Mouse (Mus musculus) retina, postnatal 1 day (tissue): ENCODE data around the gene Inhbc.

ENCODE experiments used
- DNase-seq: peaks from one replicate; pipeline ENCODE4 v3.0.0-alpha.2; 2012

Gene Inhbc

GRCm38 (mm10) chr10:127351285-127351595, 19.0 kb downstream of the Inhbc start:
- DNase-seq = no peak

- peak; percentile 78 for DNase-seq
Observed at GRCm38 (mm10) chr10:127350594-127351284, 19.5 kb downstream of the Inhbc start.

- DNase-seq = no peak
Observed at GRCm38 (mm10) chr10:127349810-127350209, 20.4 kb downstream of the Inhbc start.

GRCm38 (mm10) chr10:127348957-127349356, 21.3 kb downstream of the Inhbc start:
- peak; percentile 34 for DNase-seq

GRCm38 (mm10) chr10:127346173-127346572, 24.1 kb downstream of the Inhbc start:
- no peak for DNase-seq

GRCm38 (mm10) chr10:127343029-127343428, 27.2 kb downstream of the Inhbc start:
- DNase-seq = no peak

GRCm38 (mm10) chr10:127341891-127342639, 28.2 kb downstream of the Inhbc start, which contains the start of gene Gli1:
Gene Gli1 (minus strand): TSS chr10:127341974.
- DNase-seq = peak; percentile 94

GRCm38 (mm10) chr10:127341360-127341690, 28.9 kb downstream of the Inhbc start:
- DNase-seq = peak; percentile 65

- peak; percentile 92 for DNase-seq
Observed at GRCm38 (mm10) chr10:127340577-127341359, 29.5 kb downstream of the Inhbc start.

- peak; percentile 89 for DNase-seq
Observed at GRCm38 (mm10) chr10:127339683-127340576, 30.3 kb downstream of the Inhbc start.

- peak; percentile 95 for DNase-seq
Observed at GRCm38 (mm10) chr10:127338930-127339682, 31.1 kb downstream of the Inhbc start.

- no peak for DNase-seq
Observed at GRCm38 (mm10) chr10:127337536-127338099, 32.6 kb downstream of the Inhbc start.

GRCm38 (mm10) chr10:127336952-127337351, 33.3 kb downstream of the Inhbc start:
- DNase-seq = no peak

- DNase-seq = no peak
Observed at GRCm38 (mm10) chr10:127335271-127335670, 35.0 kb downstream of the Inhbc start.

GRCm38 (mm10) chr10:127333152-127333551, 37.1 kb downstream of the Inhbc start:
- DNase-seq = peak; percentile 21

GRCm38 (mm10) chr10:127332211-127332874, 37.9 kb downstream of the Inhbc start:
- peak; percentile 37 for DNase-seq

- DNase-seq = no peak
Observed at GRCm38 (mm10) chr10:127330212-127330611, 40.0 kb downstream of the Inhbc start.

- peak; percentile 19 for DNase-seq
Observed at GRCm38 (mm10) chr10:127327461-127328145, 42.6 kb downstream of the Inhbc start.

- no peak for DNase-seq
Observed at GRCm38 (mm10) chr10:127326828-127327227, 43.4 kb downstream of the Inhbc start.
